Mouse (Mus musculus) bone marrow macrophage, adult 2 months (primary cell): Measurements from ENCODE around the gene Srsf6.

Experiments used
- CTCF ChIP-seq: IDR thresholded peaks from 2 replicates; pipeline ENCODE4 v1.5.1; 2012; ENCODE audit warnings: low read depth, mild to moderate bottlenecking, low read length, moderate library complexity
- POLR2A ChIP-seq: IDR thresholded peaks from 2 replicates; pipeline ENCODE4 v1.6.1; 2012; ENCODE audit warnings: mild to moderate bottlenecking, low read depth, low read length, borderline replicate concordance

DNA sequence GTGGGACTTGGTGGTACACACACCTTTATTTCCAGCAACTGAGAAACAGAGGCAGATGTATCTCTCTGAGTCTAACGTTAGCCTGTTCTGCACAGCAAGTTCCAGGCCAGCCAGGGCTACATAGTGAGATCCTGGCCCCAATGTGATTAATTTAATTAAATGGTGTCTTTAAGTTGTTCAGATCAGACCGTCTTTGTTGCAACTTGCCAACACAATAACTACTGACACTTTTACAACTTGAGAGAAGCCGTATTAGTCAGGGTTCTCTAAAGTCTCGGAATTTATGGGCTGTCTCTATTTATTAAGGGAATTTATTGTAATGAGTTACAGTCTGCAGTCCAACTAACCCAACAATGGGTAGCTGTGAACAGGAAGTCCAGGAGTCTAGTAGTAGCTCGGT, 7.2 kb upstream of the Srsf6 start:
- no peak for TF ChIP-seq POLR2A
- TF ChIP-seq CTCF: no peak
